Mouse (Mus musculus): ENCODE results near the gene Slc35c1. TPM values are rescaled to one million over a fixed set of nuclear protein-coding genes. Genes with fewer than 3 reads are reported as not detected.

The Slc35c1 gene
- polyA plus RNA-seq, 1 experiment: 0.35 TPM

DNA sequence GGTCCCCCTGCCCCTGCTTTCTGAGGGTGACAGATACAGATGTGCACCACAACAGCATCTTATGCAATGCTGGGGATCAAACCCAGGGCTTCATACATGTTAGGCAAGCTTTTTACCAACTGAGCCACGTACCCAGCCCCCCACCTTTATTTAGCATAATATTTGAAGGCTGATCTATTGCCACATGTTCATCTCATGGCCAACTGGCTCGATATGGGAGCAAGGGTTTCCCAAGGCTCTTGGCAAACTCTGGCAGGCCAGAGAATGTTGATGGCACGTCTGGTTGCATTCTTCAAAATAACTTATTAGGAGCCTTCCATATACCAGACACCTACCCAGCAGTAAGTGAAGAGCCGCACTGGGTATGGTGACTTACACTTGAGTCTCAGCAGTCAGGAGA, 17.0 kb downstream of the Slc35c1 start:
- no peak for TF ChIP-seq GATA1 (IDR thresholded peaks at IDR 0.05; ENCODE audit: low read length)
- TF ChIP-seq TAL1 (IDR thresholded peaks at IDR 0.05; ENCODE audit: low read length): no peak
- no peak overlapping the region for H3K4me3 ChIP-seq (replicated peaks)

DNA sequence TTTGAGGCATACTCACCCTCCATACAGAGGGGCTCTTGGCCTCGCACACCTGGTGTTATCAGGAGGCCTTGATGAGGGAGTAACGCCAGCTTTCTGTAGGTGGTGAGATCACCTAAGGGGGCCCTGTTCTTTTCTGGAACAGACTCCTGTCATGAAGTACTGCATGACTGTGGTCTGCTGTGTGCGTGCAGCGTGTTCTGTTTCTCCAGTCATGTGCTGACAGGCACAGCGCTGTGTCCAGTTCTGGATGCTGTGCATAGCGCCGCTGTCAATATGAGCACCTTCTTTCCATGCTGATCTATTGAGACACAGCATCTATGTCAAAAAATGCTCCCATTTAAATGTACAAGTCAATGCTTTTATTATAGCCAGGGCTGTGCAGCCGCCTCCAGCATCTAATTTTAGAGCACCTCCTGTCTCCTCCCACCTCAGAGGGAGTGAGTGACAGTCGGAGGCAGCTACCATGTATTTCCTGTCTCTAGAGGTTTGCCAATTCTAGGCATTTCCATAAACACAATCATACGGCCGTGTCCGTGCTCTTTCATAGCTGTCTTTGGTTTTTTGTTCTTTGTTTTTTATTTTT, 17.8 kb downstream of the Slc35c1 start:
- Histone ChIP-seq H3K4me3 (replicated peaks) (no peak overlapping the region), H3K27me3 (ENCODE audit: control insufficient read depth) (no peaks in the 10 kb centered on the region), H3K4me1 (ENCODE audit: control insufficient read depth) (peaks cover 42% of the 10 kb centered on the region), H3K9me3 (ENCODE audit: control insufficient read depth, low read length) (no peaks in the 10 kb centered on the region), H3K36me3 (ENCODE audit: control insufficient read depth) (no peaks in the 10 kb centered on the region)
- TF ChIP-seq TAL1 (IDR thresholded peaks at IDR 0.05; ENCODE audit: low read length) (no peak), GATA1 (IDR thresholded peaks at IDR 0.05; ENCODE audit: low read length) (no peak)

More for the DNA sequence above, 17.0 kb downstream of the Slc35c1 start:
- Histone ChIP-seq H3K4me1 (ENCODE audit: control insufficient read depth) (peaks cover 34% of the 10 kb centered on the region), H3K27me3 (ENCODE audit: control insufficient read depth) (peaks cover 4% of the 10 kb centered on the region), H3K9me3 (ENCODE audit: control insufficient read depth, low read length) (no peaks in the 10 kb centered on the region), H3K36me3 (ENCODE audit: control insufficient read depth) (no peaks in the 10 kb centered on the region)

DNA sequence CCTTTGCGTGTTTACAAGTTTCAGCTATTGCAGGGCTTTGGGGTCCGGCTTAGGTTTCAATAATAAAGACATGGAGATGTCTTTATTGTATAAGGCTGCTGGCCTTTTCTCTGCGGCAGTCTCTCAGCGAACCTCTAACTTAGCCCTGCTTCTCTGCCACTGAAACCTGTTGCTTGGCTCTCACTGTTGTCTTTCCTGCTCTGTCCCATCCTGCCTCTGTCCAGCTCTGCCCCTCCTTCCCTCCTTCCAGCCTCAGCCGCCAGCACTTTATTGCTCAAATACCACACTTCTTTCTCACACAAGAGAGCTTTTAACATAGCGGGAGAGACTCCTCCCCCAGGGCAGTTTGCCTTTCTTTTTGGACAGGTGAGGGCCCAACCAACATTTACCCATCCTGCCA, 19.9 kb downstream of the Slc35c1 start:
- TF ChIP-seq TAL1 (IDR thresholded peaks at IDR 0.05; ENCODE audit: low read length) (no peak), GATA1 (IDR thresholded peaks at IDR 0.05; ENCODE audit: low read length) (no peak)
- Histone ChIP-seq H3K4me1 (ENCODE audit: control insufficient read depth) (peaks cover 43% of the 10 kb centered on the region), H3K4me3 (replicated peaks) (no peak overlapping the region)

DNA sequence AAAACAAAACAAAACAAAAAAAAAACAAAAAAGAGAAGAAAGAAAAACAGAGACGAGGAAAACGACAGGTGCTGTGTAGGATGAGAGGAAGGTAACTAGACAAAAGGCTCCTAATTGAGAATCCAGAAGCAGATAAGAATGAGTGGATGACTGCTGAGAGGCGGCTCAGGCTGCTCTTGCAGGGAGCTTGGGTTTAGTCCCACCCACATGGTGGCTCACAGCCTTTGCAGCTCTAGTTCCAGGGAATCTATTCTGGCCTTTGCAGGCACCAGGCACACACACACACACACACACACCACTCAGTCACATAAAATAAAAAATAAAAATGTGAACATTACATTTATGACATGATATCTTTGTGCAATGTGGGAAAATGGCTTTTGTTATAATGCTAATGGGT, 21.8 kb downstream of the Slc35c1 start:
- H3K4me1 ChIP-seq (ENCODE audit: control insufficient read depth): peaks cover 43% of the 10 kb centered on the region
- no peak overlapping the region for H3K4me3 ChIP-seq (replicated peaks)
- H3K36me3 ChIP-seq (ENCODE audit: control insufficient read depth): no peaks in the 10 kb centered on the region
- TF ChIP-seq GATA1 (IDR thresholded peaks at IDR 0.05; ENCODE audit: low read length) (no peak), TAL1 (IDR thresholded peaks at IDR 0.05; ENCODE audit: low read length) (no peak)
- H3K9me3 ChIP-seq (ENCODE audit: control insufficient read depth, low read length): no peaks in the 10 kb centered on the region
- H3K27me3 ChIP-seq (ENCODE audit: control insufficient read depth): no peaks in the 10 kb centered on the region

More for the DNA sequence above, 19.9 kb downstream of the Slc35c1 start:
- H3K36me3 ChIP-seq (ENCODE audit: control insufficient read depth): no peaks in the 10 kb centered on the region
- H3K27me3 ChIP-seq (ENCODE audit: control insufficient read depth): no peaks in the 10 kb centered on the region
- H3K9me3 ChIP-seq (ENCODE audit: control insufficient read depth, low read length): no peaks in the 10 kb centered on the region

DNA sequence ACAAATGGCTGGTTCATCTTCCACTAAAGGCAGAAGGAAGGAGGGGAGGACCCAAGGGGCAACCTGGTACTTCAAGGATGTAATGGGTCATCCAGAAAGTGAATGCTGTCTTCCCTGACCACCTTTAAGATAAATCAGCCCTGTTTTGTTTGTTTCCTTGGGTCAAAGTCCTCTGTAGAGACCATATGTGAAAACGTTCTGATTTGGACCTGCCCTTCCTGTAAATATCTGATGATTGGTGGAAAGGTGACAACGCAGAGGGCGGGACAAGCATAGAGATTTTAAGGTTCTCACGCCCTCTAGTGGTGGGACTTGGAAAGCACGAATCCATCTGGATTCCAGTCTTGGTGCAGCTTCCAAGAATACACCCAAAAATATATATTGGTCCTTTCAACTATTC, 22.5 kb downstream of the Slc35c1 start:
- Histone ChIP-seq H3K4me3 (replicated peaks) (no peak overlapping the region), H3K9me3 (ENCODE audit: control insufficient read depth, low read length) (no peaks in the 10 kb centered on the region), H3K4me1 (ENCODE audit: control insufficient read depth) (peaks cover 46% of the 10 kb centered on the region), H3K36me3 (ENCODE audit: control insufficient read depth) (no peaks in the 10 kb centered on the region), H3K27me3 (ENCODE audit: control insufficient read depth) (no peaks in the 10 kb centered on the region)
- TF ChIP-seq TAL1 (IDR thresholded peaks at IDR 0.05; ENCODE audit: low read length): no peak
- no peak for TF ChIP-seq GATA1 (IDR thresholded peaks at IDR 0.05; ENCODE audit: low read length)

DNA sequence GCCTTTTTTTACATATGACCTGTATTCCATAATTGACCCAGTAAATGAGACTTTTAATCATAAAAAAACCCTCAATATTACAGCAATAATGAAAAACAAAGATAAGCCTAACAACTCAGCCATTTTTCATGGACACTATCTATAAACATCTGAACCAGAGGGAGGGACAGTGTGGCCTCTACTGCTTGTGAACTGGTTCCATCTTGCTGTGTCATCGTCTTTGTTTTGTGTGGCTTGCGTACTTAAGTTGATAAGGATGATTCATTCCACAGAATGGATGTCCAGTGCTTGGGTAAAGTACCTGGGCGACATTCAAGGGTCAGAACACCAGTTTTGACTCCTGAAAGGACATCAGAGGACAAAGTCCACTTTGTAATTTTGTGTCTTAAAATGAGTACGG, 23.0 kb downstream of the Slc35c1 start:
- Histone ChIP-seq H3K4me3 (replicated peaks) (no peak overlapping the region), H3K36me3 (ENCODE audit: control insufficient read depth) (no peaks in the 10 kb centered on the region), H3K4me1 (ENCODE audit: control insufficient read depth) (peaks cover 49% of the 10 kb centered on the region), H3K9me3 (ENCODE audit: control insufficient read depth, low read length) (no peaks in the 10 kb centered on the region), H3K27me3 (ENCODE audit: control insufficient read depth) (no peaks in the 10 kb centered on the region)
- TF ChIP-seq GATA1 (IDR thresholded peaks at IDR 0.05; ENCODE audit: low read length): no peak

DNA sequence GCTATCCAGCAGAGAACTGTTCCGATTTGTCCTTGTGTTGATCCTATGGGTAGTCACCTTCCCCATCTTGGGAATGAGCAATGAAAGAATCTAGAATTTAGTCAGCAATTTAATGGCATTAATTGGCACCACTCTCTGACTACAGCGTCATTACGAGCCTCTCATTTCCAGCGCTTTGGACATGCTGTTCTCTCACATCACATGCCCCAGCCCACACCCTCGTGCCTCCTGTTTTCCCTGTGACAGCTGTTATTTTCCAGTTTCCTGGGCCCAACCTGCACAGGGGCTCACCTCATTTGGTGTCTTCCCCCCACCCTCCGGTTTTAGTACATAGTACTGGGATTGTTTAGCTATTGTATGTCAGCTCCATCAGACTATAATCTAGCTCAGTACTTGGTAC, 25.3 kb downstream of the Slc35c1 start:
- no peaks in the 10 kb centered on the region; the same call in 1 of the 2 replicates for H3K36me3 ChIP-seq (ENCODE audit: control insufficient read depth)
- peaks cover 62% of the 10 kb centered on the region for H3K4me1 ChIP-seq (ENCODE audit: control insufficient read depth)
- no peaks in the 10 kb centered on the region for H3K27me3 ChIP-seq (ENCODE audit: control insufficient read depth)
- no peaks in the 10 kb centered on the region for H3K9me3 ChIP-seq (ENCODE audit: control insufficient read depth, low read length)
- H3K4me3 ChIP-seq (replicated peaks): no peak overlapping the region
- TF ChIP-seq TAL1 (IDR thresholded peaks at IDR 0.05; ENCODE audit: low read length) (no peak), GATA1 (IDR thresholded peaks at IDR 0.05; ENCODE audit: low read length) (no peak)

DNA sequence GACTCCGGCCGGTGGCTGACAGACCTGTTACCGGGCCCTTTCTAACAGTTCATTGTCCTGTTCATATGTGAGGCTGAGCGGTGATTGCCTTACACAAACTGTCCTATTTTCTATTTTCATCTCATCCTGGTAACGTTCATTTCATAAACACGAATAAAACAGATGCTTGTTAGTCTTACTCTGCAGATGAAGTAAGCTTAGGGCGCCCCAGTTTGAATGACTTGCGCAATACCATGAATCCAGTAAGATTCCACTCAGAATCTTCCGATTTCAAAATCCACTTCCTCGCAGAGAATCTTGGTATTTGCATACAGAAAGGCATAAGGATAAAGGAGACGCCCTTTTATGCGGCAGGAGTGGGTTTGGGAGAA, 26.0 kb downstream of the Slc35c1 start:
- Histone ChIP-seq H3K4me1 (ENCODE audit: control insufficient read depth) (peaks cover 69% of the 10 kb centered on the region), H3K4me3 (replicated peaks) (peak overlapping the region; percentile 95), H3K36me3 (ENCODE audit: control insufficient read depth) (peaks cover 5% of the 10 kb centered on the region), H3K9me3 (ENCODE audit: control insufficient read depth, low read length) (no peaks in the 10 kb centered on the region), H3K27me3 (ENCODE audit: control insufficient read depth) (no peaks in the 10 kb centered on the region)
- TF ChIP-seq TAL1 (IDR thresholded peaks at IDR 0.05; ENCODE audit: low read length): no peak
- no peak for TF ChIP-seq GATA1 (IDR thresholded peaks at IDR 0.05; ENCODE audit: low read length)

DNA sequence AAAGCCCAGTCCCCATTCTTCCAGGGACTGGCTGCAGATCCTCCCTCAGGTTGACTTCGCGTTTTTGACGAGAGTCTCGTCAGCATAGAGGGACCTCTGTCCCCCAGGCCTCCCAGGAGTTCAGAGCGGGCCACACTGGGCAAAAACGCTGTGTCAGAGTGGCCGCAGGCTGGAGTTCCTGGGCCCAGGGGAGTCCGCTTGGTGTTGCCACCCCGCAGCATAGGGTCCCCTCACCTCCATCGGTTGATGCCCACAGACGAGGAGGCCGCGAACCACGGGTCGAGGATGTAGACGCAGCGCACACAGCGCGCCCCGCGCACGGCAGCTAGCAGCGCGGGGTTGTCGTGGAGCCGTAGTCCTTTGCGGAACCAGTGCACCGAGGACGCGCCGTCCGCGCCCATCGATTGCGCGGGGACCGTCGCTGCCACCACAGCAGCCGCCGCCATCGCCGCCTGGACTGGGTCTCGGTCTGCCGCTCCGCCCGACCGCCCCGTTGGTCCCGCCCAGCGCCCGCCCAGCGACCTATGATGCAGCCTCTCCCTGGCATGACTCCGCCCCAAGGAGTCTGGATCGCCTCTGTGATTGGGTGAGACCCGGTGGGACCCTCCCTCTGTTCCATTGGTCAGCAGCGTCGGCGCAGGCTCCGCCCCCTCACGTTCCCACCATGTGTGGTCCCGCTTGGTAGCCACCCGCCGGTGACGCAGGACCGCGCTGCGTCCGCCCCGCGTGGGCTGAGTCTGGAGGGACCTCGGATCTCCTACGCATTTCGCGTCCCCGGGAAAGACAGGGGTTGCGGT, 26.6 kb downstream of the Slc35c1 start, which contains the start of gene Cry2:
Gene Cry2, minus strand, starts transcription at position 466 of the 797 bp plus-strand sequence.
- Histone ChIP-seq H3K9me3 (ENCODE audit: control insufficient read depth, low read length) (no peaks in the 10 kb centered on the region), H3K4me1 (ENCODE audit: control insufficient read depth) (peaks cover 71% of the 10 kb centered on the region)

More for the DNA sequence above, 26.6 kb downstream of the Slc35c1 start, which contains the start of gene Cry2:
- Histone ChIP-seq H3K36me3 (ENCODE audit: control insufficient read depth) (peaks cover 5% of the 10 kb centered on the region), H3K27me3 (ENCODE audit: control insufficient read depth) (no peaks in the 10 kb centered on the region), H3K4me3 (replicated peaks) (peak within 1 kb of the TSS; percentile 95)
- TF ChIP-seq TAL1 (IDR thresholded peaks at IDR 0.05; ENCODE audit: low read length) (no peak), GATA1 (IDR thresholded peaks at IDR 0.05; ENCODE audit: low read length) (no peak)

All from erythroblast, embryonic 14.5 days (primary cell).